Mouse (Mus musculus) testis, adult 2 months (tissue): ENCODE data around the gene Atrx. TPM values are rescaled to one million over a fixed set of nuclear protein-coding genes. Genes with fewer than 3 reads are reported as not detected.

Experiments used
- H3K27ac ChIP-seq: fragments of 200-500 bp; 2 replicates; pipeline ENCODE4 v1.5.1; 2012; ENCODE audit warnings: low read depth, low read length; ENCODE audit not compliant: control insufficient read depth, insufficient read depth
- H3K27me3 ChIP-seq: fragments of 200-500 bp; 2 replicates; pipeline ENCODE4 v1.6.1; 2012; ENCODE audit warnings: mild to moderate bottlenecking, low read length, moderate library complexity; ENCODE audit not compliant: control insufficient read depth, insufficient read depth
- H3K36me3 ChIP-seq: fragments of 200-500 bp; 2 replicates; pipeline ENCODE4 v1.6.1; 2012; ENCODE audit warnings: mild to moderate bottlenecking, low read length; ENCODE audit not compliant: control insufficient read depth, insufficient read depth
- H3K4me1 ChIP-seq: fragments of 200-500 bp; 2 replicates; pipeline ENCODE4 v1.6.1; 2012; ENCODE audit warnings: low read length; ENCODE audit not compliant: control insufficient read depth, insufficient read depth
- H3K4me3 ChIP-seq: fragments of 200-500 bp; 2 replicates; pipeline ENCODE4 v1.5.1; 2012; ENCODE audit warnings: low read depth, mild to moderate bottlenecking, low read length, moderate library complexity, mixed read lengths; ENCODE audit not compliant: control insufficient read depth
- CTCF ChIP-seq: fragments of 200-500 bp; IDR thresholded peaks from 2 replicates; pipeline ENCODE4 v1.5.1; 2012; ENCODE audit warnings: low read depth, mild to moderate bottlenecking, inconsistent platforms, low read length, moderate library complexity; ENCODE audit not compliant: control insufficient read depth, insufficient read depth, insufficient replicate concordance
- POLR2A ChIP-seq: fragments of 200-500 bp; IDR thresholded peaks from 2 replicates; pipeline ENCODE4 v1.6.1; 2012; ENCODE audit warnings: low read depth, mild to moderate bottlenecking, inconsistent platforms, low read length, moderate library complexity; ENCODE audit not compliant: control insufficient read depth
- polyA plus RNA-seq: library from polyadenylated mRNA; depleted of rRNA; stranded (reverse); fragments of >200 nt; gene quantifications from 2 replicates; pipeline ENCODE4 v1.2.3, GENCODE M21; 2012

The Atrx gene
- polyA plus RNA-seq, 1 experiment, result 4.6 TPM

- Histone ChIP-seq H3K4me1 (no peaks in the 10 kb centered on the region), H3K27me3 (no peaks in the 10 kb centered on the region), H3K36me3 (no peaks in the 10 kb centered on the region), H3K27ac (no peak overlapping the region), H3K4me3 (no peak overlapping the region)
- TF ChIP-seq CTCF (no peak), POLR2A (no peak)
Observed at GRCm38 (mm10) chrX:105911728-105912127, 17.5 kb downstream of the Atrx start.

GRCm38 (mm10) chrX:105901611-105902010 is 27.6 kb downstream of the Atrx start:
- no peaks in the 10 kb centered on the region for H3K4me1 ChIP-seq
- no peak overlapping the region for H3K4me3 ChIP-seq
- H3K27me3 ChIP-seq, result no peaks in the 10 kb centered on the region
- no peak overlapping the region for H3K27ac ChIP-seq
- H3K36me3 ChIP-seq, result no peaks in the 10 kb centered on the region
- no peak for TF ChIP-seq POLR2A
- TF ChIP-seq CTCF, result no peak

GRCm38 (mm10) chrX:105886921-105887320 is 42.3 kb downstream of the Atrx start:
- Histone ChIP-seq H3K36me3 (no peaks in the 10 kb centered on the region), H3K4me3 (no peak overlapping the region), H3K4me1 (no peaks in the 10 kb centered on the region), H3K27ac (no peak overlapping the region), H3K27me3 (no peaks in the 10 kb centered on the region)
- TF ChIP-seq POLR2A (no peak), CTCF (no peak)

- Histone ChIP-seq H3K4me3 (no peak overlapping the region), H3K27ac (no peak overlapping the region), H3K27me3 (no peaks in the 10 kb centered on the region), H3K36me3 (no peaks in the 10 kb centered on the region), H3K4me1 (no peaks in the 10 kb centered on the region)
- TF ChIP-seq CTCF, result peak; percentile 22; the same call in 1 of the 2 replicates
- TF ChIP-seq POLR2A, result no peak
Observed at GRCm38 (mm10) chrX:105864367-105864766, 64.8 kb downstream of the Atrx start.

GRCm38 (mm10) chrX:105824462-105824861 is 104.7 kb downstream of the Atrx start:
- Histone ChIP-seq H3K36me3 (no peaks in the 10 kb centered on the region), H3K27me3 (no peaks in the 10 kb centered on the region), H3K4me1 (no peaks in the 10 kb centered on the region), H3K27ac (no peak overlapping the region), H3K4me3 (no peak overlapping the region)
- TF ChIP-seq POLR2A (no peak), CTCF (no peak)

- no peaks in the 10 kb centered on the region for H3K36me3 ChIP-seq
- H3K4me3 ChIP-seq, result no peak overlapping the region
- TF ChIP-seq POLR2A, result no peak
- no peak for TF ChIP-seq CTCF
- H3K27me3 ChIP-seq, result no peaks in the 10 kb centered on the region
- H3K27ac ChIP-seq, result no peak overlapping the region
- no peaks in the 10 kb centered on the region for H3K4me1 ChIP-seq
Observed at GRCm38 (mm10) chrX:105794806-105795403, 134.3 kb downstream of the Atrx start.

GRCm38 (mm10) chrX:105773281-105773680 is 155.9 kb downstream of the Atrx start:
- Histone ChIP-seq H3K27ac (no peak overlapping the region), H3K36me3 (no peaks in the 10 kb centered on the region), H3K4me1 (no peaks in the 10 kb centered on the region), H3K27me3 (no peaks in the 10 kb centered on the region), H3K4me3 (no peak overlapping the region)
- TF ChIP-seq CTCF (no peak), POLR2A (no peak)
